Mouse (Mus musculus) T-cell, adult 66 days (primary cell): ENCODE data around the gene Ptpra. TPM values are rescaled to one million over a fixed set of nuclear protein-coding genes. Genes with fewer than 3 reads are reported as not detected.

ENCODE experiments used
- total RNA-seq, 2 experiments: library from RNA; stranded (reverse); gene quantifications; 3 replicates in 1 of 2; 4 replicates in 1 of 2; pipeline ENCODE4 v1.2.4; 2023

Gene Ptpra
- 100 to 1,000 TPM; 110 to 115 TPM for total RNA-seq

GRCm38 (mm10) chr2:130449794-130450433 lies at the start of gene Ptpra:
Ptpra (plus strand) TSS chr2:130450278.

DNA sequence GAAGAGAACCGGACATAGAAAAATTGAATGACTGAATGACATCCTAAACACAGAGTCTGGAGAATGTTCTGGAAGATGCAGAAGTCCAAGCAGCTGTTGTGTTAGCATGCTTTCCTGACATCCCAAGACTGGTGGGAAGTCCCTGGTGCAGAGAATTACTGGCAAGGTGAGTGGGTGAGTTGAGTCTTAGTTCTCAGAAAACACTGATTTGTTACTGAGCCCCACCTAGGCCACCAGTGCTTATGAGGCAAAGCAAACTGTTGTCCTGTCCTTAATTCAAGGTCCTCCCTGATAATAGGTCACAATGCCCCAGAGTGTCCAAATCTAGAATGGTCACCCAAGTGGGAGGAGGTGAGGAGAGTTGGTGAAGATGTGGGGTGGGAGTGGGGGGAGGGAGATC lies 45.1 kb upstream of the Ptpra start, which contains the start of the genes Gm28372 and 1700020A23Rik:
Gene Gm28372 (plus strand): TSS at position 301 of the 400 bp plus-strand sequence.
Gene 1700020A23Rik (plus strand): TSS at position 321 of the 400 bp plus-strand sequence.

GRCm38 (mm10) chr2:130406178-130406577 lies 43.9 kb upstream of the Ptpra start, which contains the start of gene Tmem239:
Tmem239 (plus strand) TSS chr2:130406478.

DNA sequence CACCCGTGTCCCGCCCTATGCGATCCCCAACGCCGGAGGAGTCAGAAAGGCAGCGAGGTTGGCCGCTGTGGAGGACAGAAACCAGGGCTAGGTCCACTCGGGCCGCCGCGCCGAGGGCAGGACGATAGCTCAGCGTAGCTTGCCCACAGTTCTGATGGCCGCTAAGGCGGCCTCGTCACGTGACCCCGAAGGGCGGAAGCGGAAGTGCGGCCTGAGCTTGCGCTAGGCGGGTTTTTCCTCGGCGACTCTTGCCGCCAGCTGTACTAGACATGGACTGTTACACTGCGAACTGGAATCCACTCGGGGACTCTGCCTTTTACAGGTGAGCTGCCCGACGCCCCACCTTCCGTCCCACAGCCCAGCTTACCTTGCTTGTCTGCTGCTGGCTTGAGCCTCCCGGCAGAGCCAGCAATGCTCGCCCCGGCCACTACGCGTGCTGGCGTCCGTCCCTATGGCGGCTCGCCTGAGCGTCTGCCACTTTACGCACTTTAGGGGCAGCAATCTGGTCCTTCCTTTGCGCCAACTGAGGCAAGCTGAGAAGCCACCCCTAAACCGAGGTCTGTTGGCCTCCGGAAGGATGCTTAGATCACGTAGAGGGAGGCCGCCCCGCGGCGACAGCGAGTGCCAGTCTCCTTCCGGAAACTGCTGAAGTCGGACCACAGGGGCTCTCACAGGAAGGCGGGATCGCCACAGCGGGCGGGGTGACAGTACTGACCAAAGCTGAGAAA lies 25.8 kb upstream of the Ptpra start, which contains the start of the genes Vps16 and Pced1a:
Gene Vps16 (plus strand): TSS at position 214 of the 728 bp plus-strand sequence.
Gene Pced1a (minus strand): TSS at position 576 of the 728 bp plus-strand sequence.

GRCm38 (mm10) chr2:130563212-130564055 lies 113.4 kb downstream of the Ptpra start, which contains the start of gene Mrps26:
Mrps26 (plus strand) TSS chr2:130563742.

DNA sequence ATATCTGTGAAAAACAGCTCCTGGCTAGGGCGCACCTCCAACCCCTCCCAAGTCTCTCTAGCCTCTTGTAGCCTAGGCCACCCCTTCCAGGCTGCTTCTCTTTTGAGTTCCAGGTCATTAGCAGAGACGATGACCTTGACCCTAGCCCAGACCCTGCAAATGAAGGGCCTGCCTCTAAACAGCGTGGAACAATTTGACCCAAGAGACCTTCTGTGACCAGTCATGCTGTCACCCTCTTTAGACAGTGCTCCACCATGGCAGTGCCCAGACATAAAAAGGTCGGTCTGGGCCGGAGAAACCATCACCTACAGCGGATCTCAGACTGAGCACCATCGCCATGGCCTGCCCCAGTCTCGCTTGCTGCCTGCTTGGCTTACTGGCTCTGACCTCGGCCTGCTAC lies 125.8 kb downstream of the Ptpra start, which contains the start of gene Oxt:
Gene Oxt (plus strand): TSS at position 301 of the 400 bp plus-strand sequence.

DNA sequence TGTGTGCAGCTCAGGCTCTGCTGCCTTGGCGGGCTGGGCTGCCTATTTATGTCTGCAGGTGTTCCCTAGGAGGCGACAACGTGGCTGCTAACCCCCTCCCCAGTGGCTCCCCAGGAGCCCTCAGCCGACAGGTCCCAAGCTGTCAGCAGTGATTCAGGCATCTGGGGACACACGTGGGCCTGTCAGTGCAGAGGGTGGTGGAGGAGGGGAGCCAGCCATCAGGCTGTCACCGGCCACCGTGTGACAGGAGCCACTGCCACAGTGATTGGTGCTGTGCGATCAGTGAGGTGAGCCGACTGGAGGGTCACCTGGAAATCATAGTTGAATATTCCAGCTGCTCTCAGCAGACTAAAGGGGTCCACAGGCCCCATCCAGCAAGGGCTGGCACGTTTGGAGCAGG lies 132.5 kb downstream of the Ptpra start, which contains the start of gene Avp:
Gene Avp (minus strand): TSS at position 3 of the 400 bp plus-strand sequence.

Other genes starting within 250 kb of the Ptpra start
- gene Nop56, start 175.8 kb upstream of the Ptpra start, total RNA-seq, result 100 to 1,000 TPM; 413 to 486 TPM
- gene Idh3b, start 165.7 kb upstream of the Ptpra start, total RNA-seq, result 100 to 1,000 TPM; 123 to 134 TPM
- under 1 TPM in 1 of 2 experiments, not detected in 1; 0.20 TPM for gene Ebf4, start 155.1 kb upstream of the Ptpra start, total RNA-seq
- 1 to 10 TPM in 1 of 2 experiments, not detected in 1; 1.8 TPM for gene Cpxm1, start 52.7 kb upstream of the Ptpra start, total RNA-seq
- gene Gm28372, start 45.0 kb upstream of the Ptpra start, total RNA-seq, result not detected
- not detected for gene 1700020A23Rik, start 45.0 kb upstream of the Ptpra start, total RNA-seq
- not detected for gene Tmem239, start 43.8 kb upstream of the Ptpra start, total RNA-seq
- 100 to 1,000 TPM; 140 to 159 TPM for gene Vps16, start 25.9 kb upstream of the Ptpra start, total RNA-seq
- gene Pced1a, start 25.6 kb upstream of the Ptpra start, total RNA-seq, result 10 to 100 TPM; 24.1 to 27.3 TPM
- gene Mrps26, start 113.5 kb downstream of the Ptpra start, total RNA-seq, result 10 to 100 TPM; 56.9 to 63.7 TPM
- not detected for gene Oxt, start 125.9 kb downstream of the Ptpra start, total RNA-seq
- not detected for gene Avp, start 132.3 kb downstream of the Ptpra start, total RNA-seq
- 1 to 10 TPM; 7.1 to 8.0 TPM for gene Fastkd5, start 179.7 kb downstream of the Ptpra start, total RNA-seq
- gene Ubox5, start 179.8 kb downstream of the Ptpra start, total RNA-seq, result 1 to 10 TPM; 5.7 to 7.5 TPM
- 1 to 10 TPM; 4.0 to 5.2 TPM for gene Lzts3, start 192.5 kb downstream of the Ptpra start, total RNA-seq
- gene Ddrgk1, start 214.4 kb downstream of the Ptpra start, total RNA-seq, result 100 to 1,000 TPM; 109 to 115 TPM
- gene Itpa, start 217.3 kb downstream of the Ptpra start, total RNA-seq, result 10 to 100 TPM; 17.7 to 21.4 TPM
- gene Slc4a11, start 247.2 kb downstream of the Ptpra start, total RNA-seq, result under 1 TPM; 0.33 to 0.61 TPM